Mouse (Mus musculus): ENCODE measurements around the gene Acox1. TPM values are rescaled to one million over a fixed set of nuclear protein-coding genes. Genes with fewer than 3 reads are reported as not detected.
A peak's percentile ranks its signal among the peaks of the same experiment; 100 is the strongest.

Gene Acox1
- polyA plus RNA-seq, 1 experiment from 2014 or later, result 23.6 TPM

DNA sequence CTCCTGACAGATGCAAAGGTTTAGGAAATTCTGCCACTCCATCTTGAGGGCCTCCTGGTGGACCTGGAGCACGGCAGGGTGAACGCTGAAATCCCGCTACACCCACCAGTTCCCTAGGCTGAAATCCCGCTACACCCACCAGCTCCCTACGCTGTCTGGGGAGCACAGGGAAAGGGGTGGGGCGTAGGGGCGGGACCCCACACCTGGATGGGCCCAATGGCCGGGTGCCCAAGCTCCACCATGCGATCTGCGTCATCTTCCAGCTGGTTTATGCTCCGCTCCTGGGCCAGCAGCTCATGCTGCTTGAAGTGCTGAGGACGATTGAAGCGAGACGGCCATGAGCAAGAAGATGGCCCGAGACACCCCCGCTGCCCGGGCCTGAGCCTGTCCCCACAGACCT lies 33.6 kb upstream of the Acox1 start:
- WGBS, result 45% methylated on average over 17 of the region's 17 CpGs
- Histone ChIP-seq H3K36me3 (ENCODE audit: control insufficient read depth, insufficient read depth, low read length) (no peaks in the 10 kb centered on the region), H3K9me3 (ENCODE audit: control insufficient read depth, low read length) (no peaks in the 10 kb centered on the region), H3K27me3 (ENCODE audit: control insufficient read depth, insufficient read depth, low read depth, low read length) (no peaks in the 10 kb centered on the region; the same call in 1 of the 2 replicates), H3K9ac (ENCODE audit: low read length) (no peak overlapping the region), H3K27ac (ENCODE audit: low read length) (no peak overlapping the region), H3K4me2 (ENCODE audit: low read depth, low read length) (no peak overlapping the region), H3K4me3 (ENCODE audit: low read length) (no peak overlapping the region), H3K4me1 (replicated peaks; ENCODE audit: control insufficient read depth, insufficient read depth, low read length) (peaks cover 18% of the 10 kb centered on the region)
- ATAC-seq (ENCODE audit: low read depth), result no peak

GRCm38 (mm10) chr11:116228699-116229098 lies 29.9 kb upstream of the Acox1 start:
- Histone ChIP-seq H3K4me2 (ENCODE audit: low read depth, low read length) (no peak overlapping the region), H3K9me3 (ENCODE audit: control insufficient read depth, low read length) (no peaks in the 10 kb centered on the region), H3K4me1 (replicated peaks; ENCODE audit: control insufficient read depth, insufficient read depth, low read length) (peaks cover 18% of the 10 kb centered on the region), H3K27ac (ENCODE audit: low read length) (peak overlapping the region; percentile 66), H3K9ac (ENCODE audit: low read length) (no peak overlapping the region), H3K4me3 (ENCODE audit: low read length) (no peak overlapping the region), H3K27me3 (ENCODE audit: control insufficient read depth, insufficient read depth, low read depth, low read length) (peaks cover 5% of the 10 kb centered on the region), H3K36me3 (ENCODE audit: control insufficient read depth, insufficient read depth, low read length) (peaks cover 4% of the 10 kb centered on the region; the same call in 1 of the 2 replicates)
- 64% methylated on average over 4 of the region's 4 CpGs for WGBS
- peak; percentile 67; the same call in 1 of the 2 replicates for ATAC-seq (ENCODE audit: low read depth)

DNA sequence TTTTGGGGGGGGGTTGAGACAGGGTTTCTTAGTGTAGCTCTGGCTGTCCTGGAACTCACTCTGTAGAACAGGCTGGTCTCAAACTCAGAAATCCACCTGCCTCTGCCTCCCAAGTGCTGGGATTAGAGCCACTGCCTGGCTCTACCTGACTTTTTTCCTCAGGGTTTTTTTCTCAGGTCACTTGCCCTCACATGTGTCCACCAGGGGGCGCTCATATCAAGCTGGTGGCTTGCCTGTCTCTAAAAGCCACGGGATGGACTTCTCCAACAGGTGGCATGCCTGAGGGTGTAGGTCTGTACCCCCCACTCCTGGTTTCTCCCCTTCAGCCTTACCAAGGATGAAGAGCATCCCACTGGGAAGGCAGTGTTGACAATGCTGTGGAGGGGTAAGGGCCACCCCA lies 27.6 kb upstream of the Acox1 start:
- Histone ChIP-seq H3K4me2 (ENCODE audit: low read depth, low read length) (no peak overlapping the region), H3K9ac (ENCODE audit: low read length) (no peak overlapping the region), H3K4me1 (replicated peaks; ENCODE audit: control insufficient read depth, insufficient read depth, low read length) (peaks cover 24% of the 10 kb centered on the region), H3K27ac (ENCODE audit: low read length) (no peak overlapping the region), H3K4me3 (ENCODE audit: low read length) (no peak overlapping the region), H3K36me3 (ENCODE audit: control insufficient read depth, insufficient read depth, low read length) (peaks cover 7% of the 10 kb centered on the region; the same call in 1 of the 2 replicates), H3K9me3 (ENCODE audit: control insufficient read depth, low read length) (peaks cover 2% of the 10 kb centered on the region; the same call in 1 of the 2 replicates), H3K27me3 (ENCODE audit: control insufficient read depth, insufficient read depth, low read depth, low read length) (peaks cover 23% of the 10 kb centered on the region)
- peak; percentile 26; the same call in 1 of the 2 replicates for ATAC-seq (ENCODE audit: low read depth)
- WGBS, result 0% methylated on average over 2 of the region's 2 CpGs

- ATAC-seq (ENCODE audit: low read depth), result no peak
- Histone ChIP-seq H3K4me3 (ENCODE audit: low read length) (peak overlapping the region; percentile 35), H3K4me2 (ENCODE audit: low read depth, low read length) (peak overlapping the region; percentile 59), H3K9ac (ENCODE audit: low read length) (peak overlapping the region; percentile 39), H3K27me3 (ENCODE audit: control insufficient read depth, insufficient read depth, low read depth, low read length) (peaks cover 23% of the 10 kb centered on the region), H3K4me1 (replicated peaks; ENCODE audit: control insufficient read depth, insufficient read depth, low read length) (peaks cover 22% of the 10 kb centered on the region), H3K9me3 (ENCODE audit: control insufficient read depth, low read length) (peaks cover 2% of the 10 kb centered on the region; the same call in 1 of the 2 replicates), H3K27ac (ENCODE audit: low read length) (no peak overlapping the region), H3K36me3 (ENCODE audit: control insufficient read depth, insufficient read depth, low read length) (peaks cover 7% of the 10 kb centered on the region; the same call in 1 of the 2 replicates)
- WGBS, result 18% methylated on average over 23 of the region's 23 CpGs
Observed at GRCm38 (mm10) chr11:116222740-116223059, 23.9 kb upstream of the Acox1 start.

DNA sequence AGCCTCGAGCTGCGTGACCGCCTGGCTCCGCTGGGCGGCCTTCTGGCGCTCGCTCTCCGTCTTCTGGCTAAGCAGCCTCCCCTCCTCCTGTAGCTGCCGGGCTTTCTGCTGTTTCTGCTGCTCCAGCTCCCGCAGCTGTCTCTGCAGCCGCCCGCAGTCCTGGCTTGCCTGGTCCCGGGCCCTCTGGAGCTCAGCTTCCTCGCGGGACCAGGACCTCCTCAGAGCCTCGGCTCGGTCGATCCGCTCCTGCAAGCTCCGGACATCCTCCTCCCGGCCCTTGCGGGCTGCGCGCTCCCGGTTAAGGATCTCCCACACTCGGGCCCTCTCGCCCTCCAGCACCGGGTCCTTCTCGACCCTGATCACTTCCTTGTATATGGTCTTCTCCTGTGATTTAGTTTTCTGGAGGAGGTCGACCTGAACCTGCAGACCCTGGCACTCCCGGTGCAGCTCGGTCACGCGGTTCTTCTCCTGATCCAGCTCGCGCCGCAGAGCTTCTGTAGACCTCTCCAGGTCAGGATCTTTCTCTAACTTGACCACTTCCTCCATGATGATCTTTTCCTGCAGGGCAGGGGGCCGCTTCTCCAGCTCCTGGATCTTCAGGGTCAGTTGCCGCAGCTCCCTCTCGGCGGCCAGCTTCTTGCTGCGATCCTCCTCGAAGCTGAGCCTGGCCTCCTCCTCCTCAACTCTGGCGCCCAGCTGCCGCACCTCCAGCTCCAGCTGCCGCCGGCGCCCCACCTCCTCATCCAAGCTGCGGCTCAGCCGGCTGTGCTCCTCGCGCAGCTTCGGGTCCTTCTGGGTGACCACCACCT lies 23.3 kb upstream of the Acox1 start:
- 17% methylated on average over 53 of the region's 53 CpGs for WGBS
- peaks cover 23% of the 10 kb centered on the region for H3K27me3 ChIP-seq (ENCODE audit: control insufficient read depth, insufficient read depth, low read depth, low read length)
- ATAC-seq (ENCODE audit: low read depth), result no peak
- H3K27ac ChIP-seq (ENCODE audit: low read length), result no peak overlapping the region
- H3K9me3 ChIP-seq (ENCODE audit: control insufficient read depth, low read length), result peaks cover 2% of the 10 kb centered on the region; the same call in 1 of the 2 replicates
- H3K4me1 ChIP-seq (replicated peaks; ENCODE audit: control insufficient read depth, insufficient read depth, low read length), result peaks cover 22% of the 10 kb centered on the region
- H3K36me3 ChIP-seq (ENCODE audit: control insufficient read depth, insufficient read depth, low read length), result peaks cover 7% of the 10 kb centered on the region; the same call in 1 of the 2 replicates
- H3K4me2 ChIP-seq (ENCODE audit: low read depth, low read length), result peak overlapping the region; percentile 59
- peak overlapping the region; percentile 39 for H3K9ac ChIP-seq (ENCODE audit: low read length)
- peak overlapping the region; percentile 35 for H3K4me3 ChIP-seq (ENCODE audit: low read length)

DNA sequence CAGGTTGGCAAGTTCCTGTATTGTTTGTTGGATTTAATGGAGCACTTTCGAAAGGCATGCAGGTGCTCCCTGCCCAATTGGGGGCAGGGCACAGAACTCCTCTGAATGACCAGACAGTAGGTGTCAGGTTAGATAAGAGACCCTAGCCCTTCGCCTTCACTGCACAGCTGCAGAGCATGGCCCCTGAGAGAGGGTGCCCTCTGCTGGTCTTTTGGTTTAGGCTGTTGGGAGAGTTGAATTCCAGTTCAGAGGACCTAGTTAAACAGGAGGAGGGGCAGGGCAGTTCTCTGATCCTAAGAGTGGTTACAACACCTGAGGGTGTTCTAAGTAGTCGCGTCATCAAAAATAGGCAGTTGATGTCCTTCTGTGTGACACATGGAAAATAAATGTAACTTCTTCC lies 21.0 kb upstream of the Acox1 start:
- ATAC-seq (ENCODE audit: low read depth), result peak; percentile 27; the same call in 1 of the 2 replicates
- Histone ChIP-seq H3K27me3 (ENCODE audit: control insufficient read depth, insufficient read depth, low read depth, low read length) (peaks cover 23% of the 10 kb centered on the region), H3K4me3 (ENCODE audit: low read length) (no peak overlapping the region), H3K9ac (ENCODE audit: low read length) (0 out of 2 replicates have a peak overlapping the region, but pooled peaks have one; percentile 5), H3K27ac (ENCODE audit: low read length) (peak overlapping the region; percentile 97), H3K4me2 (ENCODE audit: low read depth, low read length) (no peak overlapping the region), H3K36me3 (ENCODE audit: control insufficient read depth, insufficient read depth, low read length) (peaks cover 3% of the 10 kb centered on the region; the same call in 1 of the 2 replicates), H3K9me3 (ENCODE audit: control insufficient read depth, low read length) (peaks cover 2% of the 10 kb centered on the region; the same call in 1 of the 2 replicates), H3K4me1 (replicated peaks; ENCODE audit: control insufficient read depth, insufficient read depth, low read length) (peaks cover 27% of the 10 kb centered on the region)
- 14% methylated on average over 4 of the region's 4 CpGs for WGBS

GRCm38 (mm10) chr11:116218737-116219400 lies 20.0 kb upstream of the Acox1 start:
- 0 out of 2 replicates have a peak, but pooled peaks cover 2% of the 10 kb centered on the region for H3K36me3 ChIP-seq (ENCODE audit: control insufficient read depth, insufficient read depth, low read length)
- ATAC-seq (ENCODE audit: low read depth), result peak; percentile 93
- no peak overlapping the region for H3K4me3 ChIP-seq (ENCODE audit: low read length)
- peak overlapping the region; percentile 8; the same call in 1 of the 2 replicates for H3K4me2 ChIP-seq (ENCODE audit: low read depth, low read length)
- WGBS, result 27% methylated on average over 7 of the region's 7 CpGs
- H3K27me3 ChIP-seq (ENCODE audit: control insufficient read depth, insufficient read depth, low read depth, low read length), result peaks cover 20% of the 10 kb centered on the region
- H3K27ac ChIP-seq (ENCODE audit: low read length), result peak overlapping the region; percentile 97
- peaks cover 27% of the 10 kb centered on the region for H3K4me1 ChIP-seq (replicated peaks; ENCODE audit: control insufficient read depth, insufficient read depth, low read length)
- H3K9me3 ChIP-seq (ENCODE audit: control insufficient read depth, low read length), result peaks cover 2% of the 10 kb centered on the region; the same call in 1 of the 2 replicates
- H3K9ac ChIP-seq (ENCODE audit: low read length), result peak overlapping the region; percentile 25

DNA sequence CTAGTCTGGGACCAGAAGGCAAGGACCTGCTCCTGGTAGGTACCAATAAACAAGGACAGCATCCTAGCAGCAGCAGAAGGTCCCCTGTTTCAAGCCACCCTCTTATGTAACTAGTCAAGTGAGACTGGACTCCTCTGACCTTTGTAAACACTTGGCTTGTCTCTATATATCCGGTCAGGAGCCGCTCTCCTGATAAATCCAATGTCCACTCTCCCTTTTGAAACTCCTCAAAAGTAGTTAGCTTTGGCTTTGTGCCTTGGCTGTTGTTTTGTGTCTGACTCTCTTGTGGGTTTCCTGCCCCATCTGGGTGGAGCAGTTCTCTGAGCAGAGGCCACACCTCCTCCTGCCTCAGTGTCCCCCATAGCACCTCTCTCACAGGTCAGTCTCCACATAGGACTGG lies 19.4 kb upstream of the Acox1 start:
- Histone ChIP-seq H3K9ac (ENCODE audit: low read length) (peak overlapping the region; percentile 25), H3K27me3 (ENCODE audit: control insufficient read depth, insufficient read depth, low read depth, low read length) (peaks cover 14% of the 10 kb centered on the region), H3K36me3 (ENCODE audit: control insufficient read depth, insufficient read depth, low read length) (0 out of 2 replicates have a peak, but pooled peaks cover 2% of the 10 kb centered on the region), H3K9me3 (ENCODE audit: control insufficient read depth, low read length) (peaks cover 2% of the 10 kb centered on the region; the same call in 1 of the 2 replicates), H3K4me1 (replicated peaks; ENCODE audit: control insufficient read depth, insufficient read depth, low read length) (peaks cover 27% of the 10 kb centered on the region), H3K27ac (ENCODE audit: low read length) (peak overlapping the region; percentile 97), H3K4me2 (ENCODE audit: low read depth, low read length) (no peak overlapping the region; the same call in 1 of the 2 replicates), H3K4me3 (ENCODE audit: low read length) (no peak overlapping the region)
- WGBS, result 16% methylated on average over 2 of the region's 2 CpGs
- ATAC-seq (ENCODE audit: low read depth), result peak; percentile 1; the same call in 1 of the 2 replicates

GRCm38 (mm10) chr11:116216549-116216948 lies 17.7 kb upstream of the Acox1 start:
- H3K27me3 ChIP-seq (ENCODE audit: control insufficient read depth, insufficient read depth, low read depth, low read length), result no peaks in the 10 kb centered on the region; the same call in 1 of the 2 replicates
- H3K4me3 ChIP-seq (ENCODE audit: low read length), result no peak overlapping the region
- H3K4me2 ChIP-seq (ENCODE audit: low read depth, low read length), result no peak overlapping the region
- 69% methylated on average over 11 of the region's 11 CpGs for WGBS
- H3K9me3 ChIP-seq (ENCODE audit: control insufficient read depth, low read length), result no peaks in the 10 kb centered on the region; the same call in 1 of the 2 replicates
- no peaks in the 10 kb centered on the region for H3K36me3 ChIP-seq (ENCODE audit: control insufficient read depth, insufficient read depth, low read length)
- no peak overlapping the region for H3K9ac ChIP-seq (ENCODE audit: low read length)
- H3K4me1 ChIP-seq (replicated peaks; ENCODE audit: control insufficient read depth, insufficient read depth, low read length), result peaks cover 21% of the 10 kb centered on the region
- no peak for ATAC-seq (ENCODE audit: low read depth)
- H3K27ac ChIP-seq (ENCODE audit: low read length), result no peak overlapping the region
